Mouse (Mus musculus) bone marrow, adult 2 months (tissue): Measurements from ENCODE around the gene P3h2.

Experiments
- CTCF ChIP-seq: fragments of 200-500 bp; IDR thresholded peaks from 2 replicates; pipeline ENCODE4 v1.5.1; 2011; ENCODE audit warnings: low read length, control low read depth; ENCODE audit not compliant: control insufficient read depth, insufficient read depth
- POLR2A ChIP-seq: fragments of 200-500 bp; IDR thresholded peaks from 2 replicates; pipeline ENCODE4 v1.6.1; 2011; ENCODE audit warnings: low read depth, mild to moderate bottlenecking, control low read depth, low read length, borderline replicate concordance; ENCODE audit not compliant: control insufficient read depth

DNA sequence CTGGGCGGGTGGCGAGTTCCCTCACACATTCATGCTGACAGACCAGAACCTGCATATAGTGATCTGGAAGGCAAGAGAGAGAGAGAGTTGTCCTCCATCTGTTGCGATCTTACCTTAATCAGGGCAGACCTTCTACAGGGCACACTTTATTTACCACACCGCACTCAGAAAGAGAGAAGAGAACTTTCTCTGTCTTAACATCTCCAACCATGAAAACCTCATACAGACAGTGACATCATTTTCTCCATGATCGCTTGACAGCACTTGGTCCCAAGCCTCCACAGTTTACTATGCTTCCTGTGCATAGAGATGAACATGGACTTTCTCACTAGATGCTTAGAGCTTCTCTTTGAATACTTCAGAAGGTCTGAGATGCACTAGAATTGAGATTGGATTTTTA lies 118.4 kb downstream of the P3h2 start:
- TF ChIP-seq CTCF (no peak), POLR2A (no peak)
